Mouse (Mus musculus) liver, postnatal 0 days (tissue): ENCODE measurements around the gene Fxr1. TPM values are rescaled to one million over a fixed set of nuclear protein-coding genes. Genes with fewer than 3 reads are reported as not detected.
A peak's percentile ranks its signal among the peaks of the same experiment; 100 is the strongest.
"Not testable (repeated sequence)": the region's sequence is repeated elsewhere in the genome, so short reads cannot be mapped to it uniquely, and the experiment has no call there.

ENCODE experiments used
- ATAC-seq: fragments of 200-750 bp; cut with Nextera tagmentation; 2 replicates; pipeline ENCODE4 v1.8.0; 2017; ENCODE audit warnings: mild to moderate bottlenecking, moderate library complexity
- DNase-seq: peaks from one replicate; pipeline ENCODE4 v3.0.0-alpha.2; 2016
- H3K27ac ChIP-seq: fragments of 300-500 bp; sonication (generic); 2 replicates; pipeline ENCODE4 v1.5.1; 2014; ENCODE audit warnings: antibody characterized with exemption, moderate library complexity, mild to moderate bottlenecking, low read depth
- H3K27me3 ChIP-seq: fragments of 300-500 bp; sonication (generic); 2 replicates; pipeline ENCODE4 v1.6.1; 2014; ENCODE audit warnings: low read length, control low read depth, mixed read lengths; ENCODE audit not compliant: insufficient read depth
- H3K36me3 ChIP-seq: fragments of 300-500 bp; sonication (generic); replicated peaks from 2 replicates; pipeline ENCODE4 v1.6.1; 2014; ENCODE audit warnings: mild to moderate bottlenecking, control low read depth, low read length, moderate library complexity, mixed read lengths; ENCODE audit not compliant: insufficient read depth
- H3K4me1 ChIP-seq: fragments of 300-500 bp; sonication (generic); 2 replicates; pipeline ENCODE4 v1.6.1; 2014; ENCODE audit warnings: antibody characterized with exemption, mild to moderate bottlenecking, control low read depth; ENCODE audit not compliant: insufficient read depth
- H3K4me2 ChIP-seq: fragments of 300-500 bp; sonication (generic); 2 replicates; pipeline ENCODE4 v1.6.1; 2014; ENCODE audit warnings: low read depth, mild to moderate bottlenecking, low read length, moderate library complexity, mixed read lengths
- H3K4me3 ChIP-seq: fragments of 300-500 bp; sonication (generic); 2 replicates; pipeline ENCODE4 v1.5.1; 2014; ENCODE audit warnings: low read depth, low read length
- H3K9ac ChIP-seq: fragments of 300-500 bp; sonication (generic); replicated peaks from 2 replicates; pipeline ENCODE4 v1.6.1; 2014; ENCODE audit warnings: mild to moderate bottlenecking, moderate library complexity
- H3K9me3 ChIP-seq: fragments of 300-500 bp; sonication (generic); 2 replicates; pipeline ENCODE4 v1.6.1; 2016; ENCODE audit warnings: mild to moderate bottlenecking, control low read depth, low read length, mixed read lengths
- CTCF ChIP-seq: sonication (generic); IDR thresholded peaks from 2 replicates; pipeline ENCODE4 v1.5.1; 2016; ENCODE audit warnings: antibody characterized with exemption, low read depth
- EP300 ChIP-seq: IDR thresholded peaks from 2 replicates; pipeline ENCODE4 v1.6.1; 2016; ENCODE audit warnings: antibody characterized with exemption, low read depth, mild to moderate bottlenecking
- WGBS: fragments of 180-500 bp; shearing (Covaris S2); extraction: QIAGEN DNeasy Blood & Tissue Kit; methylation state at CpG from one replicate; pipeline ENCODE4 v1.1.7; 2014; ENCODE audit not compliant: insufficient replicate concordance; 5-methylcytosine and 5-hydroxymethylcytosine counted together
- polyA plus RNA-seq: library from polyadenylated mRNA; unstranded; fragments of >200 nt; fragmentation: Nextera tagmentation; extraction: Ambion mirVana; gene quantifications from 2 replicates; pipeline ENCODE4 v1.2.1, GENCODE M21; 2015

The Fxr1 gene
- polyA plus RNA-seq, 1 experiment from 2014 or later = 20.7 TPM

DNA sequence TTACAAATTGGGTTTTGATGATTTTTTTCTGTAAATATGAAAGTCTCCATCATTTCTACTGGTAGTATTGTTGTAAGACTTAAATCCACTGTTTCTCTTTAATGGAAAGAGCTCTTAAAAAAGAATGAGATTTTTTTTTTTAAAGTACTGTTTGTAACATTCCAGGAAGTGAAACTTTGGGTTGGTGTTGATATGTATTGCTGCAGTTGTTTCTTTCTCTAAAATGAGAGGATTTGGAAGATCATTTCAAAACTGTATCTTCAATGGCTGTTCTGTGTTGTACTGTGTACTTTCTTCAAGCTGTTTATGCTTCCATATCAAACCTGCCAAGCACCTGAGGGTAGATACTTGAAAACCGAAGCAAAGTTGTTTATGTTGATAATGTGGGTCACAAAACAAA is 15.1 kb downstream of the Fxr1 start:
- Histone ChIP-seq H3K9me3 (no peaks in the 10 kb centered on the region), H3K4me1 (peaks cover 21% of the 10 kb centered on the region; the same call in 1 of the 2 replicates), H3K27ac (peak overlapping the region; percentile 48; the same call in 1 of the 2 replicates), H3K27me3 (no peaks in the 10 kb centered on the region), H3K36me3 (no peaks in the 10 kb centered on the region), H3K4me2 (peak overlapping the region; percentile 52), H3K4me3 (no peak overlapping the region), H3K9ac (no peak overlapping the region)
- DNase-seq = no peak
- WGBS = 73% methylated on average over 1 of the region's 1 CpGs
- no peak for ATAC-seq
- no peak for TF ChIP-seq CTCF
- no peak for TF ChIP-seq EP300

DNA sequence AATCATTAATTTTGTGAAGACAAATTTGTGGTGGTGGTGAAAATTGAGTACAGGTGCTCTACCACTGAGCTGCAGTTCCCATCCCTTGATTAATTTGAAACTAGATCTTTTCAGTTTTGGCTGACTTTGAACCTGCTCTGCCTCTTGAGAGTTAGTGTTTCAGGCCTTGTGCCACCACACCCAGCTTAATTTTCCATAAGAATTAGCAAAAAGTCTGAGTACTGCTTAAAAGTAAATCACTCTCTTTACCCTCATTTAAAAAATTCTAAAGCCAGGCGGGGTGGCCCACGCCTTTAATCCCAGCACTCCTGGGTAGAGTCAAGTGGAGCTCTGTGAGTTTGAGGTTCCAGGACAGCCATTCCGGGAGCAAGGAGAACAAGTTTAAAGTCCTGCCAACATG is 16.0 kb downstream of the Fxr1 start:
- H3K9me3 ChIP-seq = no peaks in the 10 kb centered on the region
- H3K4me2 ChIP-seq = no peak overlapping the region
- H3K4me1 ChIP-seq = peaks cover 21% of the 10 kb centered on the region; the same call in 1 of the 2 replicates
- H3K27me3 ChIP-seq = no peaks in the 10 kb centered on the region
- H3K4me3 ChIP-seq = no peak overlapping the region
- H3K27ac ChIP-seq = no peak overlapping the region
- H3K9ac ChIP-seq = no peak overlapping the region
- TF ChIP-seq CTCF (no peak), EP300 (no peak)
- no peak for ATAC-seq
- H3K36me3 ChIP-seq = no peaks in the 10 kb centered on the region
- WGBS = 81% methylated on average over 3 of the region's 3 CpGs
- no peak for DNase-seq

DNA sequence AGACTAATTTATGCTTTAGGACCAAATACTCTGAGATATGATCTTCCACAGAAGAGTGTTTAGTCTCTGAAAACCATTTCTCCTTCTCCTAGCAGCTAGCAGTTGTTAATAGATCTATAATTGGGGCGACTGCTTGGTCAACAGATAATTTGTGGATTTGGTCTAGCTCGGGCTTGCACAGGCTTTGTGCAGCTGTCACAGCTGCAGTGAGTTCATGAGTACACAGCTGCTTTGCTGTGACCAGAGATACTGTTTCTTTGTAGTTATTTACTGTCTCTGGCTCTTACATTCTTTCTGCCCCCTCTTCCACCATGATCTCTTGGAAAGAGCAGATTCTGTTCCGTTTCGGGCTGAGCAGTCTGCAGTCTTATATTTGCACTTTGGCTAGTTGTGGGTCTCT is 22.2 kb downstream of the Fxr1 start:
- H3K4me1 ChIP-seq = peaks cover 3% of the 10 kb centered on the region; the same call in 1 of the 2 replicates
- DNase-seq = no peak
- no peaks in the 10 kb centered on the region for H3K27me3 ChIP-seq
- no peak overlapping the region for H3K4me3 ChIP-seq
- no peak overlapping the region for H3K27ac ChIP-seq
- no peak overlapping the region for H3K9ac ChIP-seq
- 87% methylated on average over 4 of the region's 4 CpGs for WGBS
- no peak overlapping the region for H3K4me2 ChIP-seq
- TF ChIP-seq CTCF (no peak), EP300 (no peak)
- no peak for ATAC-seq
- peaks cover 10% of the 10 kb centered on the region for H3K36me3 ChIP-seq
- no peaks in the 10 kb centered on the region for H3K9me3 ChIP-seq

DNA sequence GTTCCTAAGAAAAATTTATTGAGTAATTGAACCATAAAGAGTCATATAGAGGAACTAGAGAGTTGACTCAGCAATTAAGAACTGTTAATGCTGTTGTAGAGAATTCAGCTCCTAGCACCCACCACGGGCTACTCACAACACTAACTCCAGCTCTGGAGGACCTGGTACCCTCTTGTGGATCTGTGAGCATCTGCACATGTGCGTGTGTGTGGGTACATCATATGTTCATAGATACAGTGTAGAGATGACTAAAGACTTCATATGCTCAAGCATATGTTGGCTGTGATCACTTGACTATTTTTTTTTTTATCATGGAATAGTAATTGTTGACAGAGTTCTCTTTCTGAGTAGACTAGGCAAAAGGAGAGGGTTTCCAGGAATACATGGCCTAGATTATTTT is 42.6 kb downstream of the Fxr1 start:
- no peak overlapping the region for H3K9ac ChIP-seq
- peaks cover 41% of the 10 kb centered on the region for H3K36me3 ChIP-seq
- H3K4me3 ChIP-seq = no peak overlapping the region
- 87% methylated on average over 2 of the region's 2 CpGs for WGBS
- H3K4me2 ChIP-seq = no peak overlapping the region
- ATAC-seq (no peak), DNase-seq (no peak)
- no peak for TF ChIP-seq EP300
- TF ChIP-seq CTCF = no peak
- no peak overlapping the region for H3K27ac ChIP-seq
- H3K9me3 ChIP-seq = no peaks in the 10 kb centered on the region
- H3K4me1 ChIP-seq = no peaks in the 10 kb centered on the region
- H3K27me3 ChIP-seq = no peaks in the 10 kb centered on the region

DNA sequence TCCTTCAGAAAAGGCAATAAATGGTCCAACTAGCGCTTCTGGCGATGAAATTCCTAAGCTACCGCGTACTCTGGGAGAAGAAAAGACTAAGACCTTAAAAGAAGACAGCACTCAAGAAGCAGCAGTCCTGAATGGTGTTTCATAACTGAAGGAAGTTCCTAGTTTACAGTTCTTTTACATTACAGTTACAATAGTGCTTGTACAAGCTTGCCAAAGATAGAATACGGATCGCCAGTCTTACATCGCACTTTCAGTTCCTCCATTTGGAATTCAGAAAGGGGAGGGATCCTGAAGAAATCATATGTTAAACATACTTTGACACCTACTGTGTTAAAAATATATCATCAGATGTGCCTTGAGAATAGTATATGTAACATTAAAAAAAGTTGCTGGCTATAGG is 49.2 kb downstream of the Fxr1 start:
- 86% methylated on average over 7 of the region's 7 CpGs for WGBS
- not testable (repeated sequence) for H3K27me3 ChIP-seq, ATAC-seq, H3K4me3 ChIP-seq, H3K27ac ChIP-seq, H3K4me1 ChIP-seq, H3K9ac ChIP-seq, H3K9me3 ChIP-seq, DNase-seq, H3K4me2 ChIP-seq
- peaks cover 37% of the 10 kb centered on the region for H3K36me3 ChIP-seq

DNA sequence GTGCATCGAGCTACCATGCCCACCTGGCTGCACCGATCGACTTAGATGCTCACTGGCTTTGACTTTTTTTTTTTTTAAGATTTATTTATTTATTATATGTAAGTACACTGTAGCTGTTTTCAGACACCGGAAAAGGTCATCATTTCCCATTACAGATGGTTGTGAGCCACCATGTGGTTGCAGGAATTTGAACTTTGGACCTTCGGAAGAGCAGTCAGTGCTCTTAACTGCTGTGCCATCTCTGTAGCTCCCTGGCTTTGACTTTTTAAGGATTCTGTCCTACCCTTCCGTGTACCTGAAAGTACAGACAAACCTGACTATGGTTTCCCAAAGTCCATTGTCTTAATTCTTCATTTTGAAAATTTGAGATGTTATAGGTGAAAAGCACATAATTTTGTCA is 53.0 kb downstream of the Fxr1 start:
- DNase-seq (no peak), ATAC-seq (no peak)
- no peaks in the 10 kb centered on the region for H3K27me3 ChIP-seq
- no peak overlapping the region for H3K9ac ChIP-seq
- no peaks in the 10 kb centered on the region for H3K9me3 ChIP-seq
- H3K36me3 ChIP-seq = peaks cover 31% of the 10 kb centered on the region
- no peak overlapping the region for H3K4me3 ChIP-seq
- no peaks in the 10 kb centered on the region for H3K4me1 ChIP-seq
- no peak overlapping the region for H3K27ac ChIP-seq
- WGBS = 86% methylated on average over 6 of the region's 6 CpGs
- H3K4me2 ChIP-seq = no peak overlapping the region
- TF ChIP-seq CTCF (no peak), EP300 (no peak)
